Mouse (Mus musculus): Measurements from ENCODE around the gene Cstb. TPM values are rescaled to one million over a fixed set of nuclear protein-coding genes. Genes with fewer than 3 reads are reported as not detected.

The Cstb gene
- polyA plus RNA-seq, 1 experiment from 2014 or later, result 102 TPM

GRCm38 (mm10) chr10:78472046-78472445 is 46.6 kb downstream of the Cstb start:
- H3K9ac ChIP-seq (ENCODE audit: low read depth, low read length), result no peak overlapping the region
- H3K27me3 ChIP-seq (replicated peaks; ENCODE audit: control insufficient read depth, insufficient read depth, low read length), result no peaks in the 10 kb centered on the region
- H3K4me1 ChIP-seq (ENCODE audit: control insufficient read depth, insufficient read depth, low read depth, low read length), result peaks cover 4% of the 10 kb centered on the region; the same call in 1 of the 2 replicates
- no peak overlapping the region for H3K4me2 ChIP-seq (ENCODE audit: low read length)
- no peak for ATAC-seq
- no peaks in the 10 kb centered on the region for H3K36me3 ChIP-seq (ENCODE audit: control insufficient read depth, insufficient read depth, low read length)
- no peak overlapping the region for H3K4me3 ChIP-seq (ENCODE audit: low read length)
- no peaks in the 10 kb centered on the region for H3K9me3 ChIP-seq (ENCODE audit: control insufficient read depth, low read length)
- no peak overlapping the region for H3K27ac ChIP-seq (ENCODE audit: low read depth, low read length)
- WGBS, result 85% methylated on average over 3 of the region's 3 CpGs

GRCm38 (mm10) chr10:78473434-78473833 is 48.0 kb downstream of the Cstb start:
- Histone ChIP-seq H3K27ac (ENCODE audit: low read depth, low read length) (no peak overlapping the region), H3K36me3 (ENCODE audit: control insufficient read depth, insufficient read depth, low read length) (no peaks in the 10 kb centered on the region), H3K4me3 (ENCODE audit: low read length) (no peak overlapping the region), H3K4me1 (ENCODE audit: control insufficient read depth, insufficient read depth, low read depth, low read length) (peaks cover 4% of the 10 kb centered on the region; the same call in 1 of the 2 replicates), H3K9ac (ENCODE audit: low read depth, low read length) (no peak overlapping the region), H3K27me3 (replicated peaks; ENCODE audit: control insufficient read depth, insufficient read depth, low read length) (no peaks in the 10 kb centered on the region), H3K9me3 (ENCODE audit: control insufficient read depth, low read length) (no peaks in the 10 kb centered on the region), H3K4me2 (ENCODE audit: low read length) (no peak overlapping the region)
- WGBS, result 64% methylated on average over 5 of the region's 5 CpGs
- ATAC-seq, result no peak

GRCm38 (mm10) chr10:78474759-78475158 is 49.3 kb downstream of the Cstb start:
- no peak for ATAC-seq
- WGBS, result 82% methylated on average over 8 of the region's 8 CpGs

GRCm38 (mm10) chr10:78476821-78477220 is 51.4 kb downstream of the Cstb start:
- peaks cover 4% of the 10 kb centered on the region; the same call in 1 of the 2 replicates for H3K4me1 ChIP-seq (ENCODE audit: control insufficient read depth, insufficient read depth, low read depth, low read length)
- H3K9me3 ChIP-seq (ENCODE audit: control insufficient read depth, low read length), result no peaks in the 10 kb centered on the region
- WGBS, result 73% methylated on average over 4 of the region's 4 CpGs
- H3K9ac ChIP-seq (ENCODE audit: low read depth, low read length), result no peak overlapping the region
- no peak for ATAC-seq
- H3K4me3 ChIP-seq (ENCODE audit: low read length), result no peak overlapping the region
- no peaks in the 10 kb centered on the region for H3K27me3 ChIP-seq (replicated peaks; ENCODE audit: control insufficient read depth, insufficient read depth, low read length)
- no peak overlapping the region for H3K4me2 ChIP-seq (ENCODE audit: low read length)
- no peak overlapping the region for H3K27ac ChIP-seq (ENCODE audit: low read depth, low read length)
- no peaks in the 10 kb centered on the region for H3K36me3 ChIP-seq (ENCODE audit: control insufficient read depth, insufficient read depth, low read length)

More at GRCm38 (mm10) chr10:78474759-78475158, 49.3 kb downstream of the Cstb start:
- peaks cover 4% of the 10 kb centered on the region; the same call in 1 of the 2 replicates for H3K4me1 ChIP-seq (ENCODE audit: control insufficient read depth, insufficient read depth, low read depth, low read length)
- no peak overlapping the region for H3K9ac ChIP-seq (ENCODE audit: low read depth, low read length)
- H3K27me3 ChIP-seq (replicated peaks; ENCODE audit: control insufficient read depth, insufficient read depth, low read length), result no peaks in the 10 kb centered on the region
- no peaks in the 10 kb centered on the region for H3K9me3 ChIP-seq (ENCODE audit: control insufficient read depth, low read length)
- H3K27ac ChIP-seq (ENCODE audit: low read depth, low read length), result no peak overlapping the region
- no peaks in the 10 kb centered on the region for H3K36me3 ChIP-seq (ENCODE audit: control insufficient read depth, insufficient read depth, low read length)
- H3K4me3 ChIP-seq (ENCODE audit: low read length), result no peak overlapping the region
- H3K4me2 ChIP-seq (ENCODE audit: low read length), result no peak overlapping the region

Small RNA genes lying within 50 kb of the gene (microRNA-seq; reads per million reads assigned to microRNA genes)
- gene Mir6410 (not detected), gene Mir6907 (1.5 reads per million), gene Mir6908 (1.9 reads per million)

Other genes starting within 250 kb of the Cstb start
- 15.9 and 17.0 TPM in 2 replicates for gene Pwp2, start 240.5 kb upstream of the Cstb start, polyA plus RNA-seq (2015; fragmentation: Nextera tagmentation; extraction: Ambion mirVana)
- gene Trappc10, start 181.0 kb upstream of the Cstb start, polyA plus RNA-seq (2015; fragmentation: Nextera tagmentation; extraction: Ambion mirVana), result 11.3 and 21.5 TPM in 2 replicates
- gene Agpat3, start 73.2 kb upstream of the Cstb start, polyA plus RNA-seq (2015; fragmentation: Nextera tagmentation; extraction: Ambion mirVana), result 44.0 and 70.1 TPM in 2 replicates
- 422 and 440 TPM in 2 replicates for gene Rrp1, start 12.6 kb upstream of the Cstb start, polyA plus RNA-seq (2015; fragmentation: Nextera tagmentation; extraction: Ambion mirVana)
- 52.5 and 59.5 TPM in 2 replicates for gene Pdxk, start 39.3 kb downstream of the Cstb start, polyA plus RNA-seq (2015; fragmentation: Nextera tagmentation; extraction: Ambion mirVana)
- gene Olfr1358, start 91.8 kb downstream of the Cstb start, polyA plus RNA-seq (2015; fragmentation: Nextera tagmentation; extraction: Ambion mirVana), result not detected in 2 replicates
- gene Ilvbl, start 148.7 kb downstream of the Cstb start, polyA plus RNA-seq (2015; fragmentation: Nextera tagmentation; extraction: Ambion mirVana), result 76.5 and 79.8 TPM in 2 replicates
- 3.4 and 4.2 TPM in 2 replicates for gene Syde1, start 166.3 kb downstream of the Cstb start, polyA plus RNA-seq (2015; fragmentation: Nextera tagmentation; extraction: Ambion mirVana)
- gene Olfr1357, start 192.4 kb downstream of the Cstb start, polyA plus RNA-seq (2015; fragmentation: Nextera tagmentation; extraction: Ambion mirVana), result not detected in 2 replicates

Data from hindbrain, embryonic 16.5 days (tissue).